Mouse (Mus musculus) megakaryocyte, embryonic 14.5 days (primary cell): Measurements from ENCODE around the gene Glp2r.

Experiments used
- FLI1 ChIP-seq: IDR thresholded peaks from 2 replicates; pipeline ENCODE4 v1.6.1; 2012; ENCODE audit warnings: low read length, inconsistent platforms, mixed read lengths
- GATA1 ChIP-seq: IDR thresholded peaks from 3 replicates; pipeline ENCODE4 v1.6.1; 2012; ENCODE audit warnings: mixed read lengths, low read length, inconsistent platforms, borderline replicate concordance

DNA sequence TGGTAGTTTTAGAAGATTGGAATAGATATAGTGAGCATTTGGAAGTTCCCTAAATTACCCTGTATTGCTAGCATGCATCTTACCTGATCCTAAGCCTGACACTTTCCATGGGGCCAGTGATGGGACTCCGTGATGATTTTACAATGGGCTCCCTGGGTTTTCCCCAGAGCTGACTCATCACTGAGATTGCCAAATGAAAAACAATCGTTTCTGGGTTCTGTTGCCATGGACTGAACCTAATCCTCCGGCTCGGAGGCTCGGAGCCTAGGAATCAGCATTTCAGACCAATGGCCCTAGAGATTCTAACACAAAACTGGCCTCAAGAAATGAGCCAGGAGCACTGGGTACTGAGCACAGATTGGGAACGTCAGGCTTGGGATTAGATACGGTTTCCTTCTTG, 148.6 kb downstream of the Glp2r start:
- TF ChIP-seq GATA1: no peak
- TF ChIP-seq FLI1: no peak
